Mouse (Mus musculus): ENCODE results near the gene Nudt7.
A peak's percentile ranks its signal among the peaks of the same experiment; 100 is the strongest.

The Nudt7 gene

DNA sequence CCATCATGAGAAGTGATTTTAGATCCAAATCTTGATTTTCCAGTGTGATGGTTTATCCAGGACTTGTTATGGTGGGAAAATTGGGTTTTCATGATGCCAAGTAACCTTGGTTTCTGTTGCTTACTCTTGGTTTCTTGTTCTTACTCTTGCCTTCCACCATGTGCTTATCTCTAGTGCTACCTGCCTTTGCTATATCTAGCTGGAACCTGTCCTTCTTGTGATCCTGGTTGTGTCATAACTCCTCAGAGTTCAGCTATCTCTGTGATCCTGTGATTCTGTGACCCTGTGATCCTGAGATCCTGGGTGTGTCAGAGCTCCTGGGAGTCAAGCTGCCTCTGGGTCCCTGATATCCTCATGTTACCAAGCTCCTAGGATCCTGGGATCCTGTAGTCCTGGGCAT is 8.8 kb downstream of the Nudt7 start:
- no peak for DNase-seq (ENCODE audit: inconsistent age in 2 of 2, low spot score in 1 of 2)

DNA sequence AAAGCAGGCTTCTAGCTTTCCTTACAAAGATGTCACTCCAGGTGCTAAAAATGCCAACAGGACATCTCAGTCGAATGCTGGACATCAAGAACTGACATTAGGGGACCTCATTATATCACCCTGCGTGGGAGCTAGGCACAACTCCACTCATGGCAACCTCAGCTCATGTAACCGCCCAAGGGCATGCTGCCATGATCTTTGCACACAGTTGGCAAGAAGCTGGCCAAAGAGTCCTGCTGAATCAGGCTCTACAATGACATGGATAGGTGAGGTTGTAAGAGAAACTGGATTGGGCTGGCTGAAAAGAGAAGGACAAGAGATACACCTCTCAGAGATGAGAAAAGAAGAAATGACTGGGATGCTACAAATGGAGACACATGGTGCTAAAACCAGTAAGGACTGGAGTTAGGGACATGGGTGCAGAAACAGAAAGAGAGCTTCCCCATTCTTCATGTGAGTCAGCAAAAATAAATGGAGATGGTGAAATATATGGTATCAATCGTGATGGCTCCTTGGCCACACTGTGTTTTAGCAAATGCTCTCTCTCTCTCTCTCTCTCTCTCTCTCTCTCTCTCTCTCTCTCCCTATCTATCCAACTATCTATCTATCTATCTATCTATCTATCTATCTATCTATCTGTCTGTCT is 10.4 kb downstream of the Nudt7 start:
- peak in 1 of 2 experiments; percentile 66 for DNase-seq (ENCODE audit: inconsistent age in 2 of 2, low spot score in 1 of 2)

DNA sequence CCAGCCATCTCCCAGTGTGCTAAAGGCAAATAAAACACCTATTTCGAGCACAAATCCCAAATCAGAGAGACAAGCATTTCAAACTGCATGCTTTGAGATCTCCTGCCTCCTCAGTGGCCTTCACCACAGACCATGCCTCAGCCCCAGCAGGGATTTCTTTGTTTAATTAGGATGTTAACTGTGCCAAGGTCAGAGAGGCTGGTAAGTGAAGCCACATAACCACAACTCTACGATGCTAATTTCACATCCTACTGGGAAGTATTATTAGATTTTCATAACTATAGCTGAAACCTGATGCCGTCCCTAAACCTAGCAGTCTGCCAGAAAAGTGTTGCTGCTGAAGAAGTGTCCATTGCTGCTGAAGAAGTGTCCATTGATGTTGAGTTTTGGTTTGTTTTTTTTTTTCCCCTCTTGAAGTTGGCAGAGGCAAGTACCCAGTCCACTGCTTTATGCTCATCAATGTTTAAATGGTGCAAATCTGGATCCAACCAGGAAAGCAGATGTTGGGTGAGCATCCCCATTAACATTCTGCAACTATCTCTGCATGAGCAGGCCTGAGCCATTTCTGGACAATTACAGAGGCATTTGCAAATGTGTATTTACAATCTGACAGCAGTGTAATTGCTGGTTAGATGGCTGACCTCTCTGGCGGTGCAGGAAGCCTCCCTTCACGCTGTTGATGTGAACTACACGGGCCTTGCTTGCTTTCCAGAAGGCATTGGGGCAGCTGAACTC is 20.1 kb downstream of the Nudt7 start:
- no peak for DNase-seq (ENCODE audit: inconsistent age in 2 of 2, low spot score in 1 of 2)

DNA sequence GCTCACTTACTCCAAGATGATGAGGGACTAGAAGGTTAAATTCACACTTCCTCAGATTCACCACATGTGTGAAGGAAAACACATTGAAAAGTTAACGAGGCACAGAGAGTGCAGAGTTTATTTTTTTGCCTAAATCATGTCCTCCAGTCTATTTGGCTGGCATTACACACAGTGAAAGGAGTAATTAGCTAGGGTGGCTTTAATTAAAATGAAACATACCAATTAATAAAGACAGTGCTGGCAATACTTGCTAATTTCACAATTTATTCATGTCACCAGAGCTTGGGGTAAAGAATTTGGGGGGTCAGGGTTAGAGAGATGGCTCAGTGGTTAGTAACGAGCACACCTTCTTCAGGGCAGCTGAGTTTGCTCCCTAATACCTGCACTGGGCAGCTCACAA is 25.2 kb downstream of the Nudt7 start:
- DNase-seq (ENCODE audit: inconsistent age in 2 of 2, low spot score in 1 of 2) = no peak

DNA sequence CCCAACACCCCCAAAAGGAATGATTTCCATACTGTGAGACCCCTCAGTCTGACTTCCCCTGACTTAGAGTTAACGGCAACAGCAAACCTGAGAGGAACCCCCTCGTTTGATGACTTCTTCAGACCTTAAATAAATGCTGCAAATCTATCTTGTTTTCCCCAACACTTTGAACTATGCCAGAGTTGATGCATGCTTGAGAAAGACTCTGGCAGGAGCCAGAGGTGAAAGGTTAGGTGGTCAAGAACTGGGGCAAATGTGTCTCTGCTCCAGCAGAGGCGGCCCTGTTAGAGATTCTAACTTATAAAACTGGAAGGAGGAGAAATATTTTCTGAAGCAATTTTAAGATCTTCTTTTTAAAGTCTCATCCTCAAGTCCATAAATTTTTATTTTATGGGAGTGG is 26.3 kb downstream of the Nudt7 start:
- no peak for DNase-seq (ENCODE audit: inconsistent age in 2 of 2, low spot score in 1 of 2)

DNA sequence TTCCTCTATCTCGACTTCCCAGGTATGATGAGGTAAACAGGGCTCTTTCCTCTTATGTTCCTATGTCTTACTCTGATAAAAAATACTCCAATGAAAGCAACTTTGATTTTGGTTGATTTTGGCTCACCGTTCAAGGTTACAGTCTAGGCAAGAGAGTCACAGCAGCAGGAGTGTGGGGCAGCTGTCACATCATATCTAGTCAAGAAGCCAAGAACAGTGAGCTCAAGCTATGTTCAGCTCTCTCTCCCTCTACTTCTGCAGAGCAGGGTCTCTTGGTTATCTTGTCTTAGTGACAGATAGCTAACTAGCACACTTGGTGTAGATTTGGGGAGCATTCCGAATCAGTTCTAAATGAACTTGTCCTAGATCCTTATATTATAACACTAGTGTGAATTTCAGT is 30.5 kb downstream of the Nudt7 start:
- no peak for DNase-seq (ENCODE audit: inconsistent age in 2 of 2, low spot score in 1 of 2)

DNA sequence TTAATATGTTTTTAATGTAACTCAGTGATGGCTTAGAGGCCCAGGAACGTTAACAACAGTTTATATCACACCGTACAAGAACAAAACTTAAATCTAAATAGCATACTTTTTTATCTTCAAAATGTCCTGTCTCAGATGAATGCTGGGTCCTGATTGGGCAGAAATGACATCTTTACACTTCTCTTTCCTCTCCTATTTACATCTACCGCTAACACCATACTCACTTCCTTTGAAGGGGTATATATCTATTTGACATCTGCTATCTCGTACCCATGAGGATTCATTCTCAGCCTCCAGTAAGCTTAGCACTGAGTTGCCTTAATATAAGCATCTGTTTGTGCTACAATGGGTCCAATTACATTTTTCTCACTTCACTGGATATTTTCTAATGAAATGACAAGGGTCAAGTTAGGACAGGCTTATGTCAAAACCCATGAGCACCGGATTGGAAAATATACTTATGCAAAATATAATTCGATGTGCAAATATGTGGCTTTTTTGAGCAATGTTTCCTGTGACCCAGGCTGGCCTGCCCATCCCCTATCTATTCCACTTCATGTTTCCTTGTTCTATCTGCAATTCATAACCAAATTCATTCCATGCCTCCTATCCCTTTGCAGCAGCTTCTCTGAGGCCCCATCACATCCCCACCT is 31.2 kb downstream of the Nudt7 start:
- DNase-seq (ENCODE audit: inconsistent age in 2 of 2, low spot score in 1 of 2) = no peak

DNA sequence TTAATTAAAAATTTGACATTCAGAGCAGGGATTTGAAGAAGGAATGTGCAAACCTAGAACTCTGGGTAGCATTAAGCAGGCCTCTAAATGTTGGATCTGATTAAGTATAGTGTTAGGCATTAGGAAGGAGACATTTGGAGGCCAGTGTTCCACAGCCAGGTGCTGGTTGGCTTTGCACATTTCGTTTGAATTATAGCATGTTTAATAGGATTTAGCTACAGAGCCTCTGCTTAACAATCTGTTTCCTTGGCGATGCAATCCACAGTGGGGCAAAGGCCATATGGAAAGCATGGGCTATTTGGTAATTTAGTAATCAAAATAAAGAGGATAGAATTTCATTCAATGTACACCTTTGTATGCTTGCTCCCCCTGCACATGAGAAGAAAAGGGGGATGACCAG is 32.4 kb downstream of the Nudt7 start:
- DNase-seq (ENCODE audit: inconsistent age in 2 of 2, low spot score in 1 of 2) = no peak

DNA sequence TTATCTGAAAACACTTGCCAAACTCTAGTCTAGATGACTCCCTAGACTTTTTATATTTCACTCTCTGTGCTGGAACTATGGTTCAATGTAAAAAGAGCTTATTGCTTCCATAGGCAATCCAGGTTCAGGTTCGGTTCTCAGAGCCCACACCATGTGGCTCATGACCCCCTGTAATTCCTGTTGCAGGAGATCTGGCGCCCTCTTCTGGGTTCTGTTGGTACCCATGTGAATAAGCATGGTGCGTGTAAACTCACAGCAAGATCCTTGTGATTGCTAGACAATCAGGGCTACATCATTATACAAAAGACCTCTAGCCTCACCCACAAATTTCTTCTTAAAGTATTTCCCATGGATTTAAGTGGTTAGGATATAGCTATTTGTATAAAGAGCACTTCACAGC is 43.4 kb downstream of the Nudt7 start:
- no peak for DNase-seq (ENCODE audit: inconsistent age in 2 of 2, low spot score in 1 of 2)

DNA sequence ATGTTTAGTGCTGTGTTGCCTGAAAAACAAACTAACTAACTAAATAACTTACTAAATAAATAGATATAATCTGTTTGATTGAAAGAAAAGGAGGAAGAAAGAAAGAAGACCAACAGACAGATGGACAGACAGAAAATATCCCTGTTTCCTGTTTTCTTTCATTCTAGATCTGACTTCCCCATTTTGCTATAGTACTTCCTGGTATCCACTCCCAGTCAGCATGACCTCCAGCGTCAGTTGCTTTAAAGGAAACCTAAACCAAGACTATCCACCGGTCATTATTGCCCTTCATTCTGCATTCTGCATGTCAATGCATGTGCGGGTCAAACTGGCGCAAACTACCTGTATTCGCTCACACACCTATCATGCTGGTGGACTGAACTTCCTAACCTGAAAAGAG is 60.0 kb downstream of the Nudt7 start:
- no peak for DNase-seq (ENCODE audit: inconsistent age in 2 of 2, low spot score in 1 of 2)

DNA sequence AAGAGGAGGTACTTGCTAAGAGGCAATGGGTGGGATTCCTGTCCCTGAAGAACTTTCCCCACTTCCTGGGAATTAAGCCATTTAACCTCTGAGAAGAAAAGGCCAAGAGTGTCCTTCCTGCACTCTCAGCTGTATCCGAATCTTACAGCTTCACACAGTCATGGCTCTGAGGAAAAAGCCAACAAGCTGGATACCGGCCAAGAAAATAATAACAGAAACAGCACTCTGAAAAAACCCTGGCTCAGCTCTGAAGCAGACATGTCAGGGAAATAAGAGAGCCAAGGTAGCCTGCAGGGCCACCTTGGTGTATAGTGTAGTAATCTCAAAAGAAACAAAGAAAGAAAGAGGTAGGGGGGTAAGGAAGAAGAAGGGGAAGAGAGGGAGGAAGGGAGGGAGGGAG is 65.6 kb downstream of the Nudt7 start:
- no peak for DNase-seq (ENCODE audit: inconsistent age in 2 of 2, low spot score in 1 of 2)

Data from adrenal gland, adult (tissue).